Mouse (Mus musculus) embryonic facial prominence, embryonic 15.5 days (tissue): ENCODE measurements at regions not wholly inside any gene's neighbourhood (a gene's known extent, or its start where the extent isn't known, plus 50 kb on each side); places are given as distances from the start of the nearest gene placed in this dataset.

Source experiments
- ATAC-seq: fragments of 200-750 bp; cut with Nextera tagmentation; 2 replicates; pipeline ENCODE4 v1.8.0; 2017; ENCODE audit warnings: low read depth, moderate TSS enrichment; ENCODE audit not compliant: insufficient number of reproducible peaks, low FRiP score, low TSS enrichment
- H3K27ac ChIP-seq: fragments of 300-500 bp; sonication (generic); replicated peaks from 2 replicates; pipeline ENCODE4 v1.5.1; 2015; ENCODE audit warnings: mild to moderate bottlenecking, inconsistent platforms
- H3K27me3 ChIP-seq: fragments of 300-500 bp; sonication (generic); 2 replicates; pipeline ENCODE4 v1.6.1; 2015; ENCODE audit warnings: inconsistent platforms
- H3K36me3 ChIP-seq: fragments of 300-500 bp; sonication (generic); 2 replicates; pipeline ENCODE4 v1.6.1; 2015; ENCODE audit warnings: mild to moderate bottlenecking, inconsistent platforms
- H3K4me1 ChIP-seq: fragments of 300-500 bp; sonication (generic); 2 replicates; pipeline ENCODE4 v1.6.1; 2015; ENCODE audit warnings: inconsistent platforms
- H3K4me2 ChIP-seq: fragments of 300-500 bp; sonication (generic); replicated peaks from 2 replicates; pipeline ENCODE4 v1.6.1; 2015; ENCODE audit warnings: mild to moderate bottlenecking, inconsistent platforms
- H3K4me3 ChIP-seq: fragments of 300-500 bp; sonication (generic); replicated peaks from 2 replicates; pipeline ENCODE4 v1.5.1; 2015; ENCODE audit warnings: mild to moderate bottlenecking, inconsistent platforms
- H3K9ac ChIP-seq: fragments of 300-500 bp; sonication (generic); 2 replicates; pipeline ENCODE4 v1.6.1; 2015; ENCODE audit warnings: inconsistent platforms
- H3K9me3 ChIP-seq: fragments of 300-500 bp; sonication (generic); replicated peaks from 2 replicates; pipeline ENCODE4 v1.6.1; 2016; ENCODE audit warnings: inconsistent platforms
- WGBS: fragments of 180-500 bp; shearing (Covaris S2); methylation state at CpG from one replicate; pipeline ENCODE4 v1.1.7; 2015; 5-methylcytosine and 5-hydroxymethylcytosine counted together

- Histone ChIP-seq H3K36me3 (no peaks in the 10 kb centered on the region), H3K4me3 (no peak overlapping the region), H3K9me3 (no peaks in the 10 kb centered on the region), H3K4me2 (no peak overlapping the region), H3K4me1 (no peaks in the 10 kb centered on the region; the same call in 1 of the 2 replicates), H3K27me3 (no peaks in the 10 kb centered on the region), H3K27ac (no peak overlapping the region), H3K9ac (no peak overlapping the region)
- ATAC-seq: no peak
- WGBS: 75% methylated on average over 4 of the region's 4 CpGs
Observed at GRCm38 (mm10) chr6:53233777-53234176, 53.3 kb upstream of the Creb5 start.

GRCm38 (mm10) chr6:53232616-53233015 lies 54.5 kb upstream of the Creb5 start:
- 39% methylated on average over 5 of the region's 5 CpGs for whole genome bisulfite sequencing
- H3K27me3 ChIP-seq: no peaks in the 10 kb centered on the region
- no peaks in the 10 kb centered on the region for H3K9me3 ChIP-seq
- no peak for ATAC-seq
- no peak overlapping the region for H3K27ac ChIP-seq
- no peak overlapping the region for H3K9ac ChIP-seq
- no peaks in the 10 kb centered on the region for H3K36me3 ChIP-seq
- no peak overlapping the region for H3K4me3 ChIP-seq
- no peaks in the 10 kb centered on the region; the same call in 1 of the 2 replicates for H3K4me1 ChIP-seq
- H3K4me2 ChIP-seq: no peak overlapping the region

GRCm38 (mm10) chr6:53229350-53229749 lies 57.7 kb upstream of the Creb5 start:
- H3K9me3 ChIP-seq: no peaks in the 10 kb centered on the region
- H3K36me3 ChIP-seq: no peaks in the 10 kb centered on the region
- H3K4me1 ChIP-seq: no peaks in the 10 kb centered on the region; the same call in 1 of the 2 replicates
- H3K9ac ChIP-seq: no peak overlapping the region
- H3K27ac ChIP-seq: no peak overlapping the region
- ATAC-seq: no peak
- no peak overlapping the region for H3K4me2 ChIP-seq
- H3K4me3 ChIP-seq: no peak overlapping the region
- WGBS: 29% methylated on average over 6 of the region's 6 CpGs
- no peaks in the 10 kb centered on the region for H3K27me3 ChIP-seq

- H3K9ac ChIP-seq: no peak overlapping the region
- peaks cover 20% of the 10 kb centered on the region for H3K4me1 ChIP-seq
- H3K27me3 ChIP-seq: no peaks in the 10 kb centered on the region
- WGBS: 72% methylated on average over 8 of the region's 8 CpGs
- H3K4me2 ChIP-seq: no peak overlapping the region
- H3K36me3 ChIP-seq: no peaks in the 10 kb centered on the region
- ATAC-seq: no peak
- H3K27ac ChIP-seq: no peak overlapping the region
- no peaks in the 10 kb centered on the region for H3K9me3 ChIP-seq
- H3K4me3 ChIP-seq: no peak overlapping the region
Observed at GRCm38 (mm10) chr6:53222104-53222503, 65.0 kb upstream of the Creb5 start.

- no peaks in the 10 kb centered on the region for H3K36me3 ChIP-seq
- H3K27me3 ChIP-seq: no peaks in the 10 kb centered on the region
- H3K4me3 ChIP-seq: no peak overlapping the region
- H3K4me1 ChIP-seq: peaks cover 20% of the 10 kb centered on the region
- no peaks in the 10 kb centered on the region for H3K9me3 ChIP-seq
- 75% methylated on average over 4 of the region's 4 CpGs for WGBS
- H3K4me2 ChIP-seq: no peak overlapping the region
- no peak overlapping the region for H3K27ac ChIP-seq
- no peak for ATAC-seq
- H3K9ac ChIP-seq: no peak overlapping the region
Observed at GRCm38 (mm10) chr6:53221668-53222005, 65.4 kb upstream of the Creb5 start.

GRCm38 (mm10) chr6:53220784-53221667 lies 66.0 kb upstream of the Creb5 start:
- Histone ChIP-seq H3K4me3 (no peak overlapping the region), H3K4me2 (no peak overlapping the region), H3K4me1 (peaks cover 20% of the 10 kb centered on the region), H3K36me3 (no peaks in the 10 kb centered on the region), H3K9ac (no peak overlapping the region), H3K27me3 (no peaks in the 10 kb centered on the region), H3K27ac (no peak overlapping the region), H3K9me3 (no peaks in the 10 kb centered on the region)
- no peak for ATAC-seq
- 69% methylated on average over 18 of the region's 18 CpGs for WGBS

- Histone ChIP-seq H3K27me3 (no peaks in the 10 kb centered on the region), H3K4me3 (no peak overlapping the region), H3K9ac (no peak overlapping the region), H3K9me3 (no peaks in the 10 kb centered on the region), H3K36me3 (no peaks in the 10 kb centered on the region), H3K27ac (peak overlapping the region; percentile 60; the same call in 1 of the 2 replicates), H3K4me2 (no peak overlapping the region), H3K4me1 (peaks cover 20% of the 10 kb centered on the region)
- WGBS: 31% methylated on average over 10 of the region's 10 CpGs
- peak; percentile 77 for ATAC-seq
Observed at GRCm38 (mm10) chr6:53218871-53219286, 68.2 kb upstream of the Creb5 start.

- no peak for ATAC-seq
- WGBS: 63% methylated on average over 10 of the region's 10 CpGs
Observed at GRCm38 (mm10) chr6:53217234-53218015, 69.6 kb upstream of the Creb5 start.

GRCm38 (mm10) chr6:53216715-53217114 lies 70.4 kb upstream of the Creb5 start:
- Histone ChIP-seq H3K9me3 (no peaks in the 10 kb centered on the region), H3K27me3 (no peaks in the 10 kb centered on the region), H3K36me3 (no peaks in the 10 kb centered on the region), H3K4me2 (no peak overlapping the region), H3K4me1 (peaks cover 24% of the 10 kb centered on the region), H3K9ac (no peak overlapping the region), H3K27ac (no peak overlapping the region), H3K4me3 (no peak overlapping the region)
- no peak for ATAC-seq
- 84% methylated on average over 2 of the region's 2 CpGs for WGBS

More at GRCm38 (mm10) chr6:53217234-53218015, 69.6 kb upstream of the Creb5 start:
- H3K4me1 ChIP-seq: peaks cover 20% of the 10 kb centered on the region
- no peak overlapping the region for H3K27ac ChIP-seq
- no peak overlapping the region for H3K4me2 ChIP-seq
- no peaks in the 10 kb centered on the region for H3K36me3 ChIP-seq
- no peaks in the 10 kb centered on the region for H3K27me3 ChIP-seq
- H3K9me3 ChIP-seq: no peaks in the 10 kb centered on the region
- H3K4me3 ChIP-seq: no peak overlapping the region
- no peak overlapping the region for H3K9ac ChIP-seq

GRCm38 (mm10) chr6:53211420-53211819 lies 75.7 kb upstream of the Creb5 start:
- Histone ChIP-seq H3K27me3 (no peaks in the 10 kb centered on the region; the same call in 1 of the 2 replicates), H3K9me3 (no peaks in the 10 kb centered on the region), H3K4me2 (no peak overlapping the region), H3K4me3 (no peak overlapping the region), H3K4me1 (peaks cover 12% of the 10 kb centered on the region), H3K27ac (no peak overlapping the region), H3K36me3 (no peaks in the 10 kb centered on the region), H3K9ac (no peak overlapping the region)
- no peak for ATAC-seq
- WGBS: 24% methylated on average over 3 of the region's 3 CpGs

- peaks cover 12% of the 10 kb centered on the region for H3K4me1 ChIP-seq
- ATAC-seq: no peak
- no peak overlapping the region for H3K4me2 ChIP-seq
- no peaks in the 10 kb centered on the region for H3K36me3 ChIP-seq
- H3K27me3 ChIP-seq: no peaks in the 10 kb centered on the region; the same call in 1 of the 2 replicates
- H3K9me3 ChIP-seq: no peaks in the 10 kb centered on the region
- no peak overlapping the region for H3K9ac ChIP-seq
- no peak overlapping the region for H3K4me3 ChIP-seq
- H3K27ac ChIP-seq: no peak overlapping the region
- WGBS: 39% methylated on average over 6 of the region's 6 CpGs
Observed at GRCm38 (mm10) chr6:53209398-53209797, 77.7 kb upstream of the Creb5 start.
